Mouse (Mus musculus) heart, adult 2 months (tissue): ENCODE measurements around the gene Zdhhc23.

Source experiments
- CTCF ChIP-seq: fragments of 200-600 bp; IDR thresholded peaks from 2 replicates; pipeline ENCODE4 v1.8.1; 2022; ENCODE audit warnings: antibody characterized with exemption, mild to moderate bottlenecking, moderate library complexity
- EP300 ChIP-seq: fragments of 200-500 bp; IDR thresholded peaks from 2 replicates; pipeline ENCODE4 v1.6.1; 2011; ENCODE audit warnings: low read depth, low read length, control low read depth; ENCODE audit not compliant: insufficient read depth
- POLR2A ChIP-seq: fragments of 200-500 bp; IDR thresholded peaks from 2 replicates; pipeline ENCODE4 v1.6.1; 2011; ENCODE audit warnings: mild to moderate bottlenecking, low read depth, low read length, control low read depth; ENCODE audit not compliant: insufficient read depth

DNA sequence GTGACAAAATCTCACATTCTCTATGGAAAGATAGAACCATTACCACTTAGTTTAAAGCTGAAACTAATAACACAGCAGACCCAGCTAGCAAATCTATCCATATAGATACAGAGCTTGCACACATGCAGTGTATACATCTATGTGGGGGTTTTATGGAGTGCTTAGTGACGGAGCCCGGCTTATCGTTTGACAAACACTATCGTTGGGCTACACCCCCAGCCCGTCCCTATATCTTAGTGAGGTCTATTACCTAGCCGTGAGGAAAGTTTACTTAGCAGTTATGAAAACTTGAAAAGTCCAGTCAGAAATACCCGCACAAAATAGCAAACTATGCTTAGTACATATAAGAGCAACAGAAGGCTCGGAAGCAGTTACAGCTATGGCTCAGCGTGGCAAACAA is 7.8 kb downstream of the Zdhhc23 start:
- TF ChIP-seq CTCF: no peak
- TF ChIP-seq EP300: no peak
- TF ChIP-seq POLR2A: no peak
